Mouse (Mus musculus) layer of hippocampus, postnatal 10 days (tissue): ENCODE data around the gene Sostdc1. TPM values are rescaled to one million over a fixed set of nuclear protein-coding genes. Genes with fewer than 3 reads are reported as not detected.
A peak's percentile ranks its signal among the peaks of the same experiment; 100 is the strongest.

ENCODE experiments used
- DNase-seq, 2 experiments: peaks; one replicate each; pipeline ENCODE4 v3.0.0; 2021; ENCODE audit warnings: low spot score in 2 of 2
- long read RNA-seq: library from polyadenylated mRNA; stranded (forward); transcript quantifications from one replicate; pipeline ENCODE4 v2.0.0, GENCODE M21; 2023
- total RNA-seq, 2 experiments: library from RNA; stranded (reverse); gene quantifications; 2 replicates each; pipeline ENCODE4 v1.2.3; 2021

Gene Sostdc1
- 10 to 100 TPM in 1 of 2 experiments, 1 to 10 TPM in 1; 4.6 to 11.7 TPM for total RNA-seq
- long read RNA-seq, transcript Sostdc1-201 (2 exons, 1,781 nt) = major isoform, 21 of 22 reads
- long read RNA-seq, partial matches to known transcripts = 0 of 22 reads
- long read RNA-seq, other reads (novel, unspliced or antisense) = 1 of 22 reads

GRCm38 (mm10) chr12:36313916-36314315, at the start of gene Sostdc1:
Sostdc1 (plus strand) TSS chr12:36314139.
- DNase-seq = peak; percentile 13 to 19

GRCm38 (mm10) chr12:36267670-36268246, 46.2 kb upstream of the Sostdc1 start:
- no peak for DNase-seq

- no peak for DNase-seq
Observed at GRCm38 (mm10) chr12:36274823-36275222, 39.1 kb upstream of the Sostdc1 start.

- DNase-seq = peak; percentile 40 to 41
Observed at GRCm38 (mm10) chr12:36289634-36290033, 24.3 kb upstream of the Sostdc1 start.

- DNase-seq = no peak
Observed at GRCm38 (mm10) chr12:36290465-36290864, 23.5 kb upstream of the Sostdc1 start.

- no peak for DNase-seq
Observed at GRCm38 (mm10) chr12:36291346-36291745, 22.6 kb upstream of the Sostdc1 start.

- DNase-seq = peak; percentile 43 to 60
Observed at GRCm38 (mm10) chr12:36302326-36302725, 11.6 kb upstream of the Sostdc1 start.

GRCm38 (mm10) chr12:36302905-36303642, 10.9 kb upstream of the Sostdc1 start:
- DNase-seq = no peak

- DNase-seq = no peak
Observed at GRCm38 (mm10) chr12:36308737-36309420, 5.1 kb upstream of the Sostdc1 start.

- no peak for DNase-seq
Observed at GRCm38 (mm10) chr12:36313015-36313414, 924 bp upstream of the Sostdc1 start.

- DNase-seq = no peak
Observed at GRCm38 (mm10) chr12:36314446-36314845, 507 bp downstream of the Sostdc1 start.

GRCm38 (mm10) chr12:36315527-36315926, 1.6 kb downstream of the Sostdc1 start:
- no peak for DNase-seq

GRCm38 (mm10) chr12:36316056-36316455, 2.1 kb downstream of the Sostdc1 start:
- DNase-seq = no peak

- DNase-seq = peak; percentile 30 to 52
Observed at GRCm38 (mm10) chr12:36317036-36317819, 3.3 kb downstream of the Sostdc1 start.

- DNase-seq = no peak
Observed at GRCm38 (mm10) chr12:36317820-36318135, 3.8 kb downstream of the Sostdc1 start.

- no peak for DNase-seq
Observed at GRCm38 (mm10) chr12:36326101-36326521, 12.2 kb downstream of the Sostdc1 start.

- DNase-seq = no peak
Observed at GRCm38 (mm10) chr12:36332676-36333075, 18.7 kb downstream of the Sostdc1 start.

GRCm38 (mm10) chr12:36333837-36334281, 19.9 kb downstream of the Sostdc1 start:
- no peak for DNase-seq

- no peak for DNase-seq
Observed at GRCm38 (mm10) chr12:36344131-36344530, 30.2 kb downstream of the Sostdc1 start.

- no peak for DNase-seq
Observed at GRCm38 (mm10) chr12:36360064-36360463, 46.1 kb downstream of the Sostdc1 start.

GRCm38 (mm10) chr12:36360693-36361092, 46.8 kb downstream of the Sostdc1 start:
- no peak for DNase-seq
